Mouse (Mus musculus): ENCODE data around the gene Rassf2. TPM values are rescaled to one million over a fixed set of nuclear protein-coding genes. Genes with fewer than 3 reads are reported as not detected.
A peak's percentile ranks its signal among the peaks of the same experiment; 100 is the strongest.

Gene Rassf2
- polyA plus RNA-seq, 1 experiment from 2014 or later, result 5.5 TPM

GRCm38 (mm10) chr2:132030418-132031363 lies 633 bp upstream of the Rassf2 start:
- Histone ChIP-seq H3K36me3 (no peaks in the 10 kb centered on the region), H3K27ac (peak overlapping the region; percentile 86), H3K4me3 (peak overlapping the region; percentile 69), H3K9me3 (replicated peaks) (no peaks in the 10 kb centered on the region), H3K27me3 (ENCODE audit: low read depth, poor library complexity, severe bottlenecking) (peaks cover 62% of the 10 kb centered on the region), H3K4me1 (peaks cover 42% of the 10 kb centered on the region)
- DNase-seq (ENCODE audit: low spot score), result no peak
- WGBS, result 15% methylated on average over 23 of the region's 23 CpGs

DNA sequence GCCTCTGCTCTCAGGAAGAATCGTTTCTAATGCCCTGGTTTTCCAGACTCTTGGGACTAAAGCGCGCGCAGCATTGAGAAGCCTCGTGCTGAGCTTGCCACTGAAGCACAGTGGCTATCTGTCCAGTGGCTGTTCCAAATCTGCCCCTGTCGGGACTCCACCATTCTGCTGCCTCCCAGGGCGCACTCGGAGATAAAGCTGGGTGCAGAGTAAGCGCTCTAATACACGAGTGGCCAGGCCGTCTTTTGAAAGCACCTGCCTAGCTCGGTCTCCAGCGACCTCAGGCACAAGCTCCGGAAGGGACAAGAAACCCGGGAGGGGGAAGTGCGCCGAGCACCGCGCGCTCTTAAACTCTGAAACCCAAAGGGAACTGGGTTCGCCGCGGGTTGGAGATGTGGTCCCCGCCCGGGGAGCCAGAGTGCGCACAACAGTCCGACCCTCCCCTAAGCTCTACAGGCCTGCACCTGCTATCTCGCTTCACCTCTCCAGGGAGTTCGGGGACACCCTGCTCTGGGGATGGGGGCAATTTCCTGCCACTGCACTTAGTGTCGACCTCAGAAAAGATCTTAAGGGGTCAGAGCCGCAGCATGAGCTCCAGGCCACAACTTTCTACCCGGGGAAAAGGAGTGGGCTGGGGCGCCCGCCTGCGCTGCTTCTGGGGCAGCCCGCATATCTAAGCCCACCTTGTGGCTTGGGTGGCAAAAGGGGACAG lies 1.0 kb downstream of the Rassf2 start:
- DNase-seq (ENCODE audit: low spot score), result peak; percentile 49
- under 1% methylated on average over 36 of the region's 36 CpGs for WGBS
- no peaks in the 10 kb centered on the region for H3K9me3 ChIP-seq (replicated peaks)
- H3K4me3 ChIP-seq, result peak overlapping the region; percentile 69
- H3K4me1 ChIP-seq, result peaks cover 36% of the 10 kb centered on the region
- H3K27ac ChIP-seq, result peak overlapping the region; percentile 86
- H3K27me3 ChIP-seq (ENCODE audit: low read depth, poor library complexity, severe bottlenecking), result peaks cover 62% of the 10 kb centered on the region
- no peaks in the 10 kb centered on the region for H3K36me3 ChIP-seq

GRCm38 (mm10) chr2:132028107-132028506 lies 2.0 kb downstream of the Rassf2 start:
- Histone ChIP-seq H3K4me3 (0 out of 2 replicates have a peak overlapping the region, but pooled peaks have one; percentile 69), H3K9me3 (replicated peaks) (no peaks in the 10 kb centered on the region), H3K4me1 (peaks cover 29% of the 10 kb centered on the region), H3K27ac (no peak overlapping the region), H3K27me3 (ENCODE audit: low read depth, poor library complexity, severe bottlenecking) (peaks cover 62% of the 10 kb centered on the region), H3K36me3 (no peaks in the 10 kb centered on the region)
- WGBS, result 45% methylated on average over 5 of the region's 5 CpGs
- DNase-seq (ENCODE audit: low spot score), result no peak

GRCm38 (mm10) chr2:132027366-132027765 lies 2.7 kb downstream of the Rassf2 start:
- H3K36me3 ChIP-seq, result no peaks in the 10 kb centered on the region
- no peak overlapping the region for H3K27ac ChIP-seq
- no peak overlapping the region for H3K4me3 ChIP-seq
- H3K9me3 ChIP-seq (replicated peaks), result no peaks in the 10 kb centered on the region
- H3K4me1 ChIP-seq, result peaks cover 28% of the 10 kb centered on the region
- H3K27me3 ChIP-seq (ENCODE audit: low read depth, poor library complexity, severe bottlenecking), result peaks cover 62% of the 10 kb centered on the region
- 50% methylated on average over 5 of the region's 5 CpGs for WGBS
- DNase-seq (ENCODE audit: low spot score), result no peak

DNA sequence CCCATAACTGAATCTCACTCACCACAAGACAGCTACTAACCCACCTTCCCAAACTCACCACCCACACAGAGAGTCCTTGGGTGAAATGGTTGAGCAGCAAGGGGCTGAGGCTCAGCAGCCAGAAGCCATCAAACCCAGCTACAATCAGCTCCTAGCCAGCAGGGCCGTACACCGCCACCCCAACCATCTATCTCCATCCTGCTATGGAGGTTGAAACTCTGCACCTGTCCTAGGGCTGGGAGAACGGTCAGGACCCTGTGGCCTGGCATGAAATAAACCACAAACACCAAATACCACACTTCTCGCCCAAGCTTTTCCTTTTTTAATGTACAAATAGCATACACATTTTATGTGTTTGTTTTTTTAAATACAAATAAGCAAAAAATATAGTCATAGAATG lies 6.0 kb downstream of the Rassf2 start:
- Histone ChIP-seq H3K27me3 (ENCODE audit: low read depth, poor library complexity, severe bottlenecking) (peaks cover 32% of the 10 kb centered on the region), H3K4me3 (no peak overlapping the region), H3K36me3 (no peaks in the 10 kb centered on the region), H3K4me1 (peaks cover 22% of the 10 kb centered on the region), H3K9me3 (replicated peaks) (no peaks in the 10 kb centered on the region), H3K27ac (no peak overlapping the region)
- WGBS, result 87% methylated on average over 4 of the region's 4 CpGs
- no peak for DNase-seq (ENCODE audit: low spot score)

- Histone ChIP-seq H3K4me1 (peaks cover 19% of the 10 kb centered on the region), H3K9me3 (replicated peaks) (no peaks in the 10 kb centered on the region), H3K4me3 (no peak overlapping the region), H3K27me3 (ENCODE audit: low read depth, poor library complexity, severe bottlenecking) (peaks cover 18% of the 10 kb centered on the region), H3K36me3 (no peaks in the 10 kb centered on the region), H3K27ac (no peak overlapping the region; the same call in 1 of the 2 replicates)
- DNase-seq (ENCODE audit: low spot score), result no peak
- 86% methylated on average over 8 of the region's 8 CpGs for WGBS
Measured at GRCm38 (mm10) chr2:132022621-132023020, 7.4 kb downstream of the Rassf2 start.

DNA sequence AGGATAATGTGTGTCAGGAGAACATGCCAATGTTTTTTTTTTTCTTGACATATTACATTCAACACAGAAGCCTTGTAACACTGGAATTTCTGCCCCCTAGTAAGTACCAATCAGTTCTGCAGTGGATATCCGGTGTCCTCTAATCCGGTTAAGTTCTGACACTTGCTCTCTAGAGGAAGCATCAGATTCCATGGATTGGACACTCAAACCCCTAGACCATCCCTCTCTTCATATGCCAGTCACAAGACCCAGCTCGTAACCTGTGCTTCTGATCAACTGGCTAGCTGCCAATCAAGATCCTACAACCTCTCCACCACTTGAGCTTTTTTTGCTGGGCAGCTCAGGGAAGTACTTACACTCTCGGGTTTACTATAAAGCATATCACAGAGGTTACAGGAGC lies 8.4 kb downstream of the Rassf2 start:
- Histone ChIP-seq H3K27me3 (ENCODE audit: low read depth, poor library complexity, severe bottlenecking) (peaks cover 8% of the 10 kb centered on the region), H3K4me3 (no peak overlapping the region), H3K36me3 (no peaks in the 10 kb centered on the region), H3K27ac (no peak overlapping the region), H3K4me1 (peaks cover 24% of the 10 kb centered on the region), H3K9me3 (replicated peaks) (no peaks in the 10 kb centered on the region)
- DNase-seq (ENCODE audit: low spot score), result no peak
- WGBS, result 85% methylated on average over 4 of the region's 4 CpGs

GRCm38 (mm10) chr2:132020991-132021541 lies 9.0 kb downstream of the Rassf2 start:
- no peak for DNase-seq (ENCODE audit: low spot score)
- Histone ChIP-seq H3K27ac (peak overlapping the region; percentile 36), H3K9me3 (replicated peaks) (no peaks in the 10 kb centered on the region), H3K36me3 (no peaks in the 10 kb centered on the region), H3K4me3 (no peak overlapping the region), H3K27me3 (ENCODE audit: low read depth, poor library complexity, severe bottlenecking) (0 out of 2 replicates have a peak, but pooled peaks cover 2% of the 10 kb centered on the region), H3K4me1 (peaks cover 24% of the 10 kb centered on the region)
- WGBS, result 54% methylated on average over 5 of the region's 5 CpGs

GRCm38 (mm10) chr2:132020420-132020819 lies 9.6 kb downstream of the Rassf2 start:
- H3K4me1 ChIP-seq, result peaks cover 24% of the 10 kb centered on the region
- peak overlapping the region; percentile 36; the same call in 1 of the 2 replicates for H3K27ac ChIP-seq
- no peak for DNase-seq (ENCODE audit: low spot score)
- 68% methylated on average over 7 of the region's 7 CpGs for WGBS
- no peaks in the 10 kb centered on the region for H3K9me3 ChIP-seq (replicated peaks)
- no peak overlapping the region for H3K4me3 ChIP-seq
- no peaks in the 10 kb centered on the region for H3K36me3 ChIP-seq
- H3K27me3 ChIP-seq (ENCODE audit: low read depth, poor library complexity, severe bottlenecking), result no peaks in the 10 kb centered on the region

- Histone ChIP-seq H3K4me3 (no peak overlapping the region), H3K36me3 (no peaks in the 10 kb centered on the region), H3K27me3 (ENCODE audit: low read depth, poor library complexity, severe bottlenecking) (no peaks in the 10 kb centered on the region), H3K4me1 (peaks cover 24% of the 10 kb centered on the region), H3K9me3 (replicated peaks) (no peaks in the 10 kb centered on the region), H3K27ac (no peak overlapping the region)
- no peak for DNase-seq (ENCODE audit: low spot score)
- 76% methylated on average over 3 of the region's 3 CpGs for WGBS
Measured at GRCm38 (mm10) chr2:132019372-132019811, 10.7 kb downstream of the Rassf2 start.

DNA sequence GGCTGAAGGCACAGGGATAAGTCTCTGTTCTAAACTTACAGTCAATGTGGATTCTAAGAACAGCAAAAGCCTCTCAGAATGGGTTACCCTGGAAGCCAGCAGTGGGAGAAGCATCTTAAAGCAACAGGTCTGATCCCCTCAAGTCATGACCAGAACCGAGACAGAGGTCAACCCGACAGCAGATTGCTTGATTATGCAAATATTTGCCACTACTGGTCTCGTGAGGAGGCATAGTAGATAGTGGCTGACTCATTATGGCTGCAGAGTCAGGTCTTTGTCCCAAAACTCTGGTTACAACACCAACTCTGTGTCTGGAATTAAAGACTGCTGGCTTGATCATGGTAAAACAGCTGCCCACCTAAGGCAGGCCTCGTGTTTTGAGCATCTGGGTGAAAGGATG lies 11.9 kb downstream of the Rassf2 start:
- Histone ChIP-seq H3K27me3 (ENCODE audit: low read depth, poor library complexity, severe bottlenecking) (no peaks in the 10 kb centered on the region), H3K9me3 (replicated peaks) (no peaks in the 10 kb centered on the region), H3K27ac (no peak overlapping the region; the same call in 1 of the 2 replicates), H3K4me1 (peaks cover 24% of the 10 kb centered on the region), H3K4me3 (no peak overlapping the region), H3K36me3 (no peaks in the 10 kb centered on the region)
- WGBS, result 68% methylated on average over 4 of the region's 4 CpGs
- DNase-seq (ENCODE audit: low spot score), result no peak

DNA sequence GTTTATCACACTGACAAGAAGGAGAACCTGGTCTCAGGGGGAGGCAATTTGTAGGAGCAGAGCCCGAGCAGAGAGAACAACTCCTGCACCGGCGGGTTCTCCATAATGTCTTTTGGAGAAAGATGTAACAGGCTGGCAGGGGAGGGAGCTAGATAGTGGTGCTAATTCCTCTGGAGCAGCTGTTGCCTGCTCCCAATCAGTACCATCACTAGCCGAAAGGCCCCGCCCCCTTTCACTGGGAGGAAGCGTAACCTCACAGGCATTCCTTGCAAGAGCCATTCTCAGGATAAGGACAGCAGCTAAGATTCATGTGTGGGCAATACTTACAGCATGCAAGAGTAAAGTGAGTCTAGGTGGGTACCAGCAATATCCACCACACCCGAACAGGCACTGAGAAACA lies 12.4 kb downstream of the Rassf2 start:
- Histone ChIP-seq H3K4me1 (peaks cover 24% of the 10 kb centered on the region), H3K27me3 (ENCODE audit: low read depth, poor library complexity, severe bottlenecking) (no peaks in the 10 kb centered on the region), H3K36me3 (no peaks in the 10 kb centered on the region), H3K4me3 (no peak overlapping the region), H3K9me3 (replicated peaks) (no peaks in the 10 kb centered on the region), H3K27ac (no peak overlapping the region)
- WGBS, result 25% methylated on average over 7 of the region's 7 CpGs
- no peak for DNase-seq (ENCODE audit: low spot score)

GRCm38 (mm10) chr2:132016034-132016433 lies 14.0 kb downstream of the Rassf2 start:
- 91% methylated on average over 1 of the region's 1 CpGs for WGBS
- DNase-seq (ENCODE audit: low spot score), result no peak
- H3K4me3 ChIP-seq, result no peak overlapping the region
- H3K36me3 ChIP-seq, result no peaks in the 10 kb centered on the region
- peaks cover 21% of the 10 kb centered on the region for H3K4me1 ChIP-seq
- H3K27ac ChIP-seq, result no peak overlapping the region
- H3K27me3 ChIP-seq (ENCODE audit: low read depth, poor library complexity, severe bottlenecking), result no peaks in the 10 kb centered on the region
- H3K9me3 ChIP-seq (replicated peaks), result no peaks in the 10 kb centered on the region
